15 mouse cellular contexts compared by ENCODE assay signal in the genomic region with DNA sequence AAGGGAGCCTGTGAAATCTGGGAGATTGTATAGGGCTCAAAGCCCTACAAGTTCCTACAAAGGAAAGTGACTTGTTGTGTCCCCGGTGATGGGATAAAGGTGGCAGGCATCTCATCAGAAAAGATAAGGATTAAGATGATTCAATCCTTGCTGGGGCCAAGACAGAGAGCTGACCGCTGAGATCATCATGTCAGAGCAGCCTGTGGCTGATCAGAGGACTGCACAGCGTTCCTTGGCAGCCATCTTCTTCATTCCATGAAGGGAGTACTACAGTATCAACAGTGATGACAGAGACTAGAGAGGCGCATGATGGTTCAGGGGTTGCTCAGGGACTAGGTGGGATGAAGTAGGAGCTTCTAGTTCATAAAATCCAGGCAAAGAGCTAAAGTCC.
DNase-seq lines count a peak whose midpoint lies in the region; ATAC-seq and TF ChIP-seq lines count a peak whose summit lies in the region.
"Had no signal": no experiment of that assay in that cellular context is flagged by ENCODE, and none has a peak within 500 bp of the region (broad histone marks: within the 10 kb centered on the region; RNA-seq: fewer than 3 reads in every experiment).

No protein-coding gene starts in this region.

- no peak for TF ChIP-seq EP300 in stomach, postnatal 0 days (optimal IDR thresholded peaks at IDR 0.05)

- no peaks in the 10 kb centered on the region for H3K36me3 ChIP-seq in heart, embryonic 15.5 days
- no peaks in the 10 kb centered on the region for H3K36me3 ChIP-seq in heart, embryonic 11.5 days (ENCODE audit: control insufficient read depth, insufficient read depth, low read length)
- no peaks in the 10 kb centered on the region for H3K36me3 ChIP-seq in neural tube, embryonic 13.5 days
- no peaks in the 10 kb centered on the region for H3K36me3 ChIP-seq in midbrain, embryonic 12.5 days
- no peaks in the 10 kb centered on the region for H3K36me3 ChIP-seq in stomach, postnatal 0 days (ENCODE audit: control insufficient read depth, insufficient read depth, low read length)
- H3K36me3 ChIP-seq: embryonic facial prominence, embryonic 13.5 days had no signal

- no peaks in the 10 kb centered on the region for H3K9me3 ChIP-seq in heart, embryonic 15.5 days (replicated peaks)
- H3K9me3 ChIP-seq in heart, embryonic 11.5 days (replicated peaks; ENCODE audit: control insufficient read depth, low read length), result no peaks in the 10 kb centered on the region
- H3K9me3 ChIP-seq in neural tube, embryonic 13.5 days, result no peaks in the 10 kb centered on the region
- no peaks in the 10 kb centered on the region for H3K9me3 ChIP-seq in midbrain, embryonic 12.5 days
- no peaks in the 10 kb centered on the region for H3K9me3 ChIP-seq in stomach, postnatal 0 days (ENCODE audit: control insufficient read depth, low read length)
- H3K9me3 ChIP-seq: embryonic facial prominence, embryonic 13.5 days; forebrain, embryonic 13.5 days had no signal

- H3K9ac ChIP-seq in heart, embryonic 15.5 days, result no peak overlapping the region
- H3K9ac ChIP-seq in heart, embryonic 11.5 days (ENCODE audit: low read depth, low read length), result no peak overlapping the region
- no peak overlapping the region for H3K9ac ChIP-seq in neural tube, embryonic 13.5 days
- H3K9ac ChIP-seq in midbrain, embryonic 12.5 days (replicated peaks), result no peak overlapping the region
- no peak overlapping the region for H3K9ac ChIP-seq in stomach, postnatal 0 days (ENCODE audit: low read length)
- H3K9ac ChIP-seq: embryonic facial prominence, embryonic 13.5 days; forebrain, embryonic 13.5 days had no signal

- no peaks in the 10 kb centered on the region for H3K27me3 ChIP-seq in heart, embryonic 15.5 days
- H3K27me3 ChIP-seq in heart, embryonic 11.5 days (ENCODE audit: control insufficient read depth, insufficient read depth, low read length), result no peaks in the 10 kb centered on the region
- no peaks in the 10 kb centered on the region for H3K27me3 ChIP-seq in neural tube, embryonic 13.5 days
- no peaks in the 10 kb centered on the region for H3K27me3 ChIP-seq in midbrain, embryonic 12.5 days
- no peaks in the 10 kb centered on the region for H3K27me3 ChIP-seq in stomach, postnatal 0 days (ENCODE audit: control insufficient read depth, insufficient read depth, low read length)
- H3K27me3 ChIP-seq: embryonic facial prominence, embryonic 13.5 days; forebrain, embryonic 13.5 days had no signal

- no peak for TF ChIP-seq CTCF in stomach, postnatal 0 days (IDR thresholded peaks at IDR 0.05; ENCODE audit: low read depth)

- peaks cover 11% of the 10 kb centered on the region for H3K4me1 ChIP-seq in heart, embryonic 15.5 days (replicated peaks)
- peaks cover 5% of the 10 kb centered on the region; the same call in 1 of the 2 replicates for H3K4me1 ChIP-seq in heart, embryonic 11.5 days (ENCODE audit: control insufficient read depth, insufficient read depth, low read length)
- peaks cover 15% of the 10 kb centered on the region for H3K4me1 ChIP-seq in neural tube, embryonic 13.5 days (replicated peaks)
- H3K4me1 ChIP-seq in midbrain, embryonic 12.5 days, result peaks cover 7% of the 10 kb centered on the region; the same call in 1 of the 2 replicates
- no peaks in the 10 kb centered on the region for H3K4me1 ChIP-seq in stomach, postnatal 0 days (replicated peaks; ENCODE audit: control insufficient read depth, insufficient read depth)

- no peak overlapping the region for H3K27ac ChIP-seq in heart, embryonic 15.5 days
- H3K27ac ChIP-seq in heart, embryonic 11.5 days (ENCODE audit: low read depth, low read length), result no peak overlapping the region
- peak overlapping the region; percentile 30; the same call in 1 of the 2 replicates for H3K27ac ChIP-seq in neural tube, embryonic 13.5 days (replicated peaks)
- H3K27ac ChIP-seq in midbrain, embryonic 12.5 days (replicated peaks), result peak overlapping the region; percentile 58; the same call in 1 of the 2 replicates
- no peak overlapping the region for H3K27ac ChIP-seq in stomach, postnatal 0 days (replicated peaks)
- H3K27ac ChIP-seq: embryonic facial prominence, embryonic 13.5 days; kidney, postnatal 0 days; macrophage had no signal

- H3K4me2 ChIP-seq in heart, embryonic 15.5 days, result peak overlapping the region; percentile 16; the same call in 1 of the 2 replicates
- no peak overlapping the region for H3K4me2 ChIP-seq in heart, embryonic 11.5 days
- H3K4me2 ChIP-seq in neural tube, embryonic 13.5 days, result no peak overlapping the region
- no peak overlapping the region for H3K4me2 ChIP-seq in midbrain, embryonic 12.5 days (replicated peaks)
- no peak overlapping the region for H3K4me2 ChIP-seq in stomach, postnatal 0 days (replicated peaks; ENCODE audit: low read depth)
- H3K4me2 ChIP-seq: embryonic facial prominence, embryonic 13.5 days; forebrain, embryonic 13.5 days; liver, embryonic 11.5 days had no signal

- no peak for DNase-seq in neural tube, embryonic 10.5 days (ENCODE audit: extremely low spot score, low spot score)
- no peak for DNase-seq in stomach, postnatal 0 days (ENCODE audit: low spot score)
- DNase-seq in retina, embryonic 14.5 days (ENCODE audit: low spot score), result no peak
- no peak for DNase-seq in spleen, postnatal 36 days (ENCODE audit: low spot score in 2 of 2)
- DNase-seq: thymus, postnatal 14 days had no signal

- H3K4me3 ChIP-seq in heart, embryonic 15.5 days, result no peak overlapping the region
- no peak overlapping the region for H3K4me3 ChIP-seq in heart, embryonic 11.5 days (ENCODE audit: low read depth, low read length)
- H3K4me3 ChIP-seq in neural tube, embryonic 13.5 days, result no peak overlapping the region
- no peak overlapping the region for H3K4me3 ChIP-seq in midbrain, embryonic 12.5 days
- no peak overlapping the region for H3K4me3 ChIP-seq in stomach, postnatal 0 days (ENCODE audit: low read depth, low read length)
- H3K4me3 ChIP-seq: embryonic facial prominence, embryonic 13.5 days; forebrain, embryonic 13.5 days; myocyte had no signal

- ATAC-seq in heart, embryonic 15.5 days (replicated peaks; ENCODE audit: insufficient number of reproducible peaks, insufficient read depth, low FRiP score, low read depth), result peak; percentile 47; the same call in 1 of the 2 replicates
- no peak for ATAC-seq in heart, embryonic 11.5 days (replicated peaks; ENCODE audit: insufficient number of reproducible peaks, low FRiP score, low TSS enrichment)
- ATAC-seq in neural tube, embryonic 13.5 days (ENCODE audit: low read depth), result peak; percentile 33; the same call in 1 of the 2 replicates
- no peak for ATAC-seq in midbrain, embryonic 12.5 days (ENCODE audit: low FRiP score, low read depth)
- peak; percentile 21; the same call in 1 of the 2 replicates for ATAC-seq in stomach, postnatal 0 days (ENCODE audit: low FRiP score, low TSS enrichment)

- WGBS in heart, embryonic 15.5 days, result 51% methylated on average over 4 of the region's 4 CpGs
- WGBS in heart, embryonic 11.5 days (ENCODE audit: insufficient replicate concordance), result 63% methylated on average over 4 of the region's 4 CpGs
- 87% methylated on average over 4 of the region's 4 CpGs for WGBS in neural tube, embryonic 13.5 days
- 75% methylated on average over 4 of the region's 4 CpGs for WGBS in midbrain, embryonic 12.5 days
- WGBS in stomach, postnatal 0 days, result 61% methylated on average over 4 of the region's 4 CpGs

Comparison
In these comparisons a context has a peak if more than half of its experiments do, and no peak if none do; other contexts are left out.
1. ATAC-seq: peak in heart, embryonic 15.5 days (single experiment), neural tube, embryonic 13.5 days (single experiment) and stomach, postnatal 0 days (single experiment); none in heart, embryonic 11.5 days (single experiment) and midbrain, embryonic 12.5 days (single experiment).
2. H3K27ac ChIP-seq: peak in neural tube, embryonic 13.5 days (single experiment) and midbrain, embryonic 12.5 days (single experiment); none in heart, embryonic 15.5 days (single experiment), heart, embryonic 11.5 days (single experiment) and stomach, postnatal 0 days (single experiment).